Mouse (Mus musculus) cerebellum, adult 9-11 months (tissue): ENCODE data around the gene Yeats2.

Source experiments
- DNase-seq: peaks from one replicate; pipeline ENCODE4 v3.0.0; 2022

The Yeats2 gene

GRCm38 (mm10) chr16:20192043-20192442, 51.2 kb downstream of the Yeats2 start:
- no peak for DNase-seq

GRCm38 (mm10) chr16:20195546-20195945, 54.7 kb downstream of the Yeats2 start:
- no peak for DNase-seq

- no peak for DNase-seq
These were observed 56.1 kb downstream of the Yeats2 start for GRCm38 (mm10) chr16:20196962-20197361.

GRCm38 (mm10) chr16:20199501-20200201, 58.8 kb downstream of the Yeats2 start:
- DNase-seq = no peak

GRCm38 (mm10) chr16:20213591-20214226, 72.8 kb downstream of the Yeats2 start:
- peak; percentile 56 for DNase-seq

GRCm38 (mm10) chr16:20222726-20223125, 81.9 kb downstream of the Yeats2 start:
- no peak for DNase-seq

GRCm38 (mm10) chr16:20226676-20227075, 85.8 kb downstream of the Yeats2 start:
- no peak for DNase-seq

- DNase-seq = no peak
These were observed 86.6 kb downstream of the Yeats2 start for GRCm38 (mm10) chr16:20227504-20227903.

- DNase-seq = no peak
These were observed 87.3 kb downstream of the Yeats2 start for GRCm38 (mm10) chr16:20228167-20228566.

GRCm38 (mm10) chr16:20234406-20234805, 93.5 kb downstream of the Yeats2 start:
- DNase-seq = no peak

GRCm38 (mm10) chr16:20237426-20237825, 96.6 kb downstream of the Yeats2 start:
- peak; percentile 73 for DNase-seq

- no peak for DNase-seq
These were observed 97.8 kb downstream of the Yeats2 start for GRCm38 (mm10) chr16:20238646-20239045.

GRCm38 (mm10) chr16:20240468-20241414, 99.9 kb downstream of the Yeats2 start, which contains the start of gene Map6d1:
TSS of gene Map6d1 (minus strand) at chr16:20241358.
- DNase-seq = peak; percentile 84

GRCm38 (mm10) chr16:20247103-20247502, 106.2 kb downstream of the Yeats2 start:
- DNase-seq = no peak

GRCm38 (mm10) chr16:20248442-20249174, 107.7 kb downstream of the Yeats2 start:
- no peak for DNase-seq

- no peak for DNase-seq
These were observed 117.1 kb downstream of the Yeats2 start for GRCm38 (mm10) chr16:20257926-20258325.

- no peak for DNase-seq
These were observed 124.2 kb downstream of the Yeats2 start for GRCm38 (mm10) chr16:20265089-20265488.

- no peak for DNase-seq
These were observed 130.5 kb downstream of the Yeats2 start for GRCm38 (mm10) chr16:20271339-20271738.

- DNase-seq = no peak
These were observed 132.1 kb downstream of the Yeats2 start for GRCm38 (mm10) chr16:20272994-20273393.

- no peak for DNase-seq
These were observed 138.5 kb downstream of the Yeats2 start for GRCm38 (mm10) chr16:20279395-20279794.

GRCm38 (mm10) chr16:20280238-20280637, 139.4 kb downstream of the Yeats2 start:
- DNase-seq = no peak
